Mouse (Mus musculus): ENCODE measurements around the gene Smg1. TPM values are rescaled to one million over a fixed set of nuclear protein-coding genes. Genes with fewer than 3 reads are reported as not detected.

Smg1 gene
- total and polyA plus RNA-seq, 3 experiments = 16.1 to 35.0 (median 29.2) TPM

GRCm38 (mm10) chr7:118122235-118122634, 121.2 kb downstream of the Smg1 start:
- Histone ChIP-seq H3K79me2 (replicated peaks; ENCODE audit: control insufficient read depth, extremely low read depth, insufficient read depth, poor library complexity, severe bottlenecking) (peaks cover 44% of the 10 kb centered on the region), H3K4me3 (replicated peaks in 1 of 3; ENCODE audit: low read depth in 2 of 3, low read length in 2 of 3, poor library complexity in 1 of 3) (no peak overlapping the region), H3K9ac (ENCODE audit: insufficient read depth, low read depth) (no peak overlapping the region), H3K4me2 (ENCODE audit: insufficient read depth, low read depth, poor library complexity, severe bottlenecking) (no peak overlapping the region), H3K36me3 (replicated peaks in 1 of 2; ENCODE audit: control insufficient read depth in 1 of 2, insufficient read depth in 1 of 2, low read length in 1 of 2) (peaks cover 55 to 75% of the 10 kb centered on the region in 2 experiments), H3K9me3 (replicated peaks; ENCODE audit: low read length) (no peaks in the 10 kb centered on the region), H3K27me3 (replicated peaks) (no peaks in the 10 kb centered on the region), H3K27ac (ENCODE audit: insufficient read depth, low read depth) (peak overlapping the region; percentile 31; the same call in 1 of the 2 replicates), H3K4me1 (ENCODE audit: control insufficient read depth in 1 of 2, insufficient read depth in 2 of 2) (peaks cover 6 to 75% of the 10 kb centered on the region in 2 experiments)
- dilution Hi-C loops (cut with MboI; ENCODE audit: extremely low pct_ligation_motif_present, extremely low pct_unique_long_range_greater_than_20kb, low sequenced_read_pairs) (no loop called here), in situ Hi-C loops (cut with MboI; ENCODE audit: low pct_ligation_motif_present, low pct_unique_long_range_greater_than_20kb, low sequenced_read_pairs) (loop anchor here (10.0 to 25.0 kb wide), 3 partner anchors 173 to 710 kb away; no protein-coding TSS in a partner anchor)
- DNase-seq (ENCODE audit: extremely low read depth) = no peak
- TF ChIP-seq RCOR1 (conservative IDR thresholded peaks at IDR 0.05; ENCODE audit: low read depth, low read length) (no peak), HCFC1 (IDR thresholded peaks at IDR 0.05; ENCODE audit: low read depth, low read length) (no peak), MEF2A (IDR thresholded peaks at IDR 0.05; ENCODE audit: borderline replicate concordance, low read depth, low read length) (no peak), POLR2A (IDR thresholded peaks at IDR 0.05; ENCODE audit: low read depth, low read length) (no peak), PAX5 (IDR thresholded peaks at IDR 0.05; ENCODE audit: low read length) (no peak), MAZ (IDR thresholded peaks at IDR 0.05; ENCODE audit: low read depth, low read length) (no peak), ZMIZ1 (IDR thresholded peaks at IDR 0.05; ENCODE audit: low read depth, low read length) (no peak), ELF1 (IDR thresholded peaks at IDR 0.05; ENCODE audit: low read depth, low read length) (no peak), SMC3 (IDR thresholded peaks at IDR 0.05; ENCODE audit: low read depth, low read length) (no peak), E2F4 (IDR thresholded peaks at IDR 0.05; ENCODE audit: insufficient replicate concordance, low read depth, low read length) (no peak), ETS1 (conservative IDR thresholded peaks at IDR 0.05; ENCODE audit: low read depth, low read length) (no peak), RAD21 (IDR thresholded peaks at IDR 0.05; ENCODE audit: low read depth, low read length) (no peak), SIN3A (IDR thresholded peaks at IDR 0.05; ENCODE audit: low read length) (no peak), USF2 (conservative IDR thresholded peaks at IDR 0.05; ENCODE audit: low read depth, low read length) (no peak)

GRCm38 (mm10) chr7:118120654-118121053, 122.8 kb downstream of the Smg1 start:
- no peak overlapping the region for H3K9ac ChIP-seq (ENCODE audit: insufficient read depth, low read depth)
- H3K27ac ChIP-seq (ENCODE audit: insufficient read depth, low read depth) = 0 out of 2 replicates have a peak overlapping the region, but pooled peaks have one; percentile 42
- DNase-seq (ENCODE audit: extremely low read depth) = no peak
- no peak for TF ChIP-seq ZKSCAN1 (IDR thresholded peaks at IDR 0.05; ENCODE audit: borderline replicate concordance, low read depth, low read length)
- no peak for TF ChIP-seq ETS1 (conservative IDR thresholded peaks at IDR 0.05; ENCODE audit: low read depth, low read length)
- no peak for TF ChIP-seq POLR2AphosphoS2 (IDR thresholded peaks at IDR 0.05; ENCODE audit: low read depth, low read length)
- dilution Hi-C loops (cut with MboI; ENCODE audit: extremely low pct_ligation_motif_present, extremely low pct_unique_long_range_greater_than_20kb, low sequenced_read_pairs) (no loop called here), in situ Hi-C loops (cut with MboI; ENCODE audit: low pct_ligation_motif_present, low pct_unique_long_range_greater_than_20kb, low sequenced_read_pairs) (loop anchor here (10.0 to 25.0 kb wide), 3 partner anchors 174 to 708 kb away; no protein-coding TSS in a partner anchor)
- peaks cover 10 to 64% of the 10 kb centered on the region in 2 experiments for H3K4me1 ChIP-seq (ENCODE audit: control insufficient read depth in 1 of 2, insufficient read depth in 2 of 2)
- H3K4me2 ChIP-seq (ENCODE audit: insufficient read depth, low read depth, poor library complexity, severe bottlenecking) = no peak overlapping the region; the same call in 1 of the 2 replicates
- peaks cover 31% of the 10 kb centered on the region for H3K79me2 ChIP-seq (replicated peaks; ENCODE audit: control insufficient read depth, extremely low read depth, insufficient read depth, poor library complexity, severe bottlenecking)
- no peak overlapping the region for H3K4me3 ChIP-seq (replicated peaks in 1 of 3; ENCODE audit: low read depth in 2 of 3, low read length in 2 of 3, poor library complexity in 1 of 3)
- no peaks in the 10 kb centered on the region for H3K9me3 ChIP-seq (replicated peaks; ENCODE audit: low read length)
- no peaks in the 10 kb centered on the region for H3K27me3 ChIP-seq (replicated peaks)
- peaks cover 45 to 61% of the 10 kb centered on the region in 2 experiments for H3K36me3 ChIP-seq (replicated peaks in 1 of 2; ENCODE audit: control insufficient read depth in 1 of 2, insufficient read depth in 1 of 2, low read length in 1 of 2)
